Comparison of ENCODE assay signal across 18 mouse cellular contexts in the genomic region with DNA sequence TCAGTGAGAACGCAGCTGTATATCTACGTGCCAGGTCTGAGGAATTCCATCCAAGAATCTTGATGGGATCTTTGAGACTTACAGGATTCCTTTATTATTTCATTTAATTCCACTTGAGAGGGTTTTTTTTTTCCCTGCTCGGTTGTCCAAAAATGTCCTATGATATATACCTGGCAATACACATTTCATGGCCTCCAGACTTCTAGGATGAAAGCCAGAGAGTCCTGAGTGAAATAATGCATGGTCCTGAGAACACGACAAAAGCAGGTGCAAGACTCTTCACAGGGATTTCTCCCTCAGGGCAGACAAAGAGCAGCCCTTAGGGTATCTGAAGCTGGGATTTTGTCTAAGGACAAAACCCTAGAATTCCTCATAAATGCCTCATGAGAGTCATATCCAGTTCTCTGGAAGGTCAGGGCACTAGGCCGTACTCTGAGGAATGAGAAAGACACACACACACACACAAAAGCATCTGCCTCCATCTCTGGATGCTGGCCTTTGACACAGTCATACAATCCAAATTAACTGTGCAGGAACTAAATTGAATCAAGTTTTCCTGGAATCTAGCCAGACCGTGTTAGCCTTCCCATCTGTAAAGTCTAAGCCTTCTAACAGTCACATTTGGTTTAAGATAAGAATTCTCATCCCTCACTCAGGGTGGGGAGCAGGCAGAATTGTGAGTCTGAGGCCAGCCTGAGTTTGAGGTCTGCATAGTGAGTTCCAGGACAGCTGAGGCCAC. TPM values are rescaled to one million over a fixed set of nuclear protein-coding genes. Genes with fewer than 3 reads are reported as not detected.
DNase-seq lines count a peak whose midpoint lies in the region; ATAC-seq and TF ChIP-seq lines count a peak whose summit lies in the region.
"Had no signal": no experiment of that assay in that cellular context is flagged by ENCODE, and none has a peak within 500 bp of the region (broad histone marks: within the 10 kb centered on the region; RNA-seq: fewer than 3 reads in every experiment).

No protein-coding gene starts in this region.

- no peak overlapping the region for H3K4me3 ChIP-seq in heart, embryonic 10.5 days
- no peak overlapping the region for H3K4me3 ChIP-seq in midbrain, embryonic 14.5 days (replicated peaks; ENCODE audit: low read depth, low read length)
- H3K4me3 ChIP-seq in midbrain, postnatal 0 days (ENCODE audit: low read depth, low read length) = no peak overlapping the region
- no peak overlapping the region for H3K4me3 ChIP-seq in heart, embryonic 14.5 days (ENCODE audit: control insufficient read depth in 1 of 2, insufficient read depth in 1 of 2, low read depth in 1 of 2, low read length in 2 of 2)
- H3K4me3 ChIP-seq: liver, embryonic 15.5 days; neural tube, embryonic 13.5 days had no signal

- ATAC-seq in midbrain, embryonic 14.5 days (ENCODE audit: low FRiP score, low TSS enrichment) = no peak
- no peak for ATAC-seq in midbrain, postnatal 0 days (ENCODE audit: low FRiP score)
- ATAC-seq in heart, embryonic 14.5 days (ENCODE audit: insufficient number of reproducible peaks, insufficient read depth, low FRiP score, low read depth) = peak; percentile 26; the same call in 1 of the 2 replicates
- ATAC-seq: forebrain, postnatal 0 days; midbrain, embryonic 16.5 days had no signal

- no peaks in the 10 kb centered on the region for H3K36me3 ChIP-seq in heart, embryonic 10.5 days
- no peaks in the 10 kb centered on the region for H3K36me3 ChIP-seq in midbrain, embryonic 14.5 days (ENCODE audit: control insufficient read depth, insufficient read depth, low read length)
- H3K36me3 ChIP-seq in midbrain, postnatal 0 days (ENCODE audit: insufficient read depth, low read length) = no peaks in the 10 kb centered on the region
- H3K36me3 ChIP-seq in heart, embryonic 14.5 days (ENCODE audit: control insufficient read depth, insufficient read depth, low read length) = no peaks in the 10 kb centered on the region
- H3K36me3 ChIP-seq: liver, embryonic 15.5 days; neural tube, embryonic 13.5 days had no signal

- no peak overlapping the region for H3K9ac ChIP-seq in midbrain, embryonic 14.5 days (replicated peaks; ENCODE audit: low read length)
- H3K9ac ChIP-seq in midbrain, postnatal 0 days (replicated peaks; ENCODE audit: low read length, poor library complexity, severe bottlenecking) = no peak overlapping the region
- H3K9ac ChIP-seq in heart, embryonic 14.5 days (ENCODE audit: low read length) = no peak overlapping the region
- H3K9ac ChIP-seq: forebrain, postnatal 0 days; liver, embryonic 15.5 days; neural tube, embryonic 13.5 days had no signal

- WGBS in heart, embryonic 10.5 days = 69% methylated on average over 6 of the region's 6 CpGs
- WGBS in midbrain, embryonic 14.5 days = 83% methylated on average over 6 of the region's 6 CpGs
- WGBS in midbrain, postnatal 0 days = 79% methylated on average over 6 of the region's 6 CpGs
- 68% methylated on average over 6 of the region's 6 CpGs for WGBS in heart, embryonic 14.5 days

- H3K4me1 ChIP-seq in heart, embryonic 10.5 days = no peaks in the 10 kb centered on the region
- no peaks in the 10 kb centered on the region for H3K4me1 ChIP-seq in midbrain, embryonic 14.5 days (ENCODE audit: control insufficient read depth, insufficient read depth, low read length)
- no peaks in the 10 kb centered on the region for H3K4me1 ChIP-seq in midbrain, postnatal 0 days (ENCODE audit: insufficient read depth, low read length)
- H3K4me1 ChIP-seq in heart, embryonic 14.5 days (ENCODE audit: control insufficient read depth in 2 of 2, insufficient read depth in 2 of 2, low read length in 2 of 2) = no peaks in the 10 kb centered on the region; a peak in 1 of 4 replicates
- H3K4me1 ChIP-seq: liver, embryonic 15.5 days; neural tube, embryonic 13.5 days had no signal

- H3K4me2 ChIP-seq in midbrain, embryonic 14.5 days (ENCODE audit: low read length) = no peak overlapping the region
- no peak overlapping the region for H3K4me2 ChIP-seq in midbrain, postnatal 0 days (ENCODE audit: low read depth, low read length, poor library complexity, severe bottlenecking)
- H3K4me2 ChIP-seq in heart, embryonic 14.5 days (ENCODE audit: low read length) = no peak overlapping the region
- H3K4me2 ChIP-seq: liver, embryonic 15.5 days; neural tube, embryonic 13.5 days had no signal

- 0 out of 2 replicates have a peak, but pooled peaks cover 4% of the 10 kb centered on the region for H3K9me3 ChIP-seq in heart, embryonic 10.5 days
- H3K9me3 ChIP-seq in midbrain, embryonic 14.5 days (ENCODE audit: control insufficient read depth, low read length) = no peaks in the 10 kb centered on the region
- H3K9me3 ChIP-seq in midbrain, postnatal 0 days (ENCODE audit: low read length) = no peaks in the 10 kb centered on the region
- H3K9me3 ChIP-seq in heart, embryonic 14.5 days (ENCODE audit: control insufficient read depth, low read length) = no peaks in the 10 kb centered on the region
- H3K9me3 ChIP-seq: liver, embryonic 15.5 days; neural tube, embryonic 13.5 days had no signal

- H3K27me3 ChIP-seq in heart, embryonic 10.5 days (ENCODE audit: insufficient read depth, poor library complexity, severe bottlenecking) = no peaks in the 10 kb centered on the region
- H3K27me3 ChIP-seq in midbrain, embryonic 14.5 days (ENCODE audit: control insufficient read depth, insufficient read depth, low read length) = no peaks in the 10 kb centered on the region
- no peaks in the 10 kb centered on the region for H3K27me3 ChIP-seq in midbrain, postnatal 0 days (ENCODE audit: insufficient read depth, low read length)
- H3K27me3 ChIP-seq in heart, embryonic 14.5 days (ENCODE audit: control insufficient read depth, insufficient read depth, low read length) = no peaks in the 10 kb centered on the region
- H3K27me3 ChIP-seq: liver, embryonic 15.5 days; neural tube, embryonic 13.5 days had no signal

- no peak for TF ChIP-seq CTCF in midbrain, postnatal 0 days (IDR thresholded peaks at IDR 0.05)

- intact Hi-C loops in heart, postnatal 36 days (cut with DNase I) = no loop called here

- DNase-seq in heart, embryonic 10.5 days (ENCODE audit: low spot score) = peak; percentile 50
- no peak for DNase-seq in heart, postnatal 36 days
- DNase-seq in midbrain, embryonic 14.5 days = peak; percentile 10
- no peak for DNase-seq in midbrain, postnatal 0 days (ENCODE audit: low spot score)
- no peak for DNase-seq in layer of hippocampus, postnatal 14 days (ENCODE audit: low spot score in 2 of 2)
- no peak for DNase-seq in cerebellum, adult 18-20 months
- DNase-seq: cerebellum, adult 9-10 months; forebrain, postnatal 0 days; gastrocnemius, postnatal 36 days; lung, postnatal 4 days; thymus, adult 18-20 months had no signal

- no peak overlapping the region for H3K27ac ChIP-seq in heart, embryonic 10.5 days
- H3K27ac ChIP-seq in midbrain, embryonic 14.5 days (replicated peaks; ENCODE audit: low read depth, low read length) = no peak overlapping the region
- H3K27ac ChIP-seq in midbrain, postnatal 0 days (ENCODE audit: low read depth, low read length) = no peak overlapping the region
- H3K27ac ChIP-seq in heart, embryonic 14.5 days (replicated peaks in 1 of 2; ENCODE audit: control insufficient read depth in 1 of 2, insufficient read depth in 1 of 2, low read depth in 2 of 2, low read length in 2 of 2) = peak overlapping the region in 1 of 2 experiments; percentile 16; a peak in 2 of 4 replicates
- H3K27ac ChIP-seq: liver, embryonic 15.5 days; neural tube, embryonic 13.5 days had no signal

RNA-seq across cellular contexts. Expression of a gene that starts 34.5 kb away (rescaled TPM):
- 77.3 and 91.8 TPM in 2 replicates for polyA plus RNA-seq in heart, embryonic 10.5 days (2016; fragmentation: Nextera tagmentation; extraction: Ambion mirVana)
- total RNA-seq in heart, postnatal 36 days (2021) = 10 to 100 TPM; 19.9 to 20.6 TPM
- 81.9 and 98.8 TPM in 2 replicates for polyA plus RNA-seq in midbrain, embryonic 14.5 days (2014; fragmentation: Nextera tagmentation; extraction: Ambion mirVana)
- 34.7 and 44.6 TPM in 2 replicates for total RNA-seq in midbrain, postnatal 0 days (2014; rRNA removed)
- 57.2 and 60.8 TPM in 2 replicates for polyA plus RNA-seq in midbrain, postnatal 0 days (2015; fragmentation: Nextera tagmentation; extraction: Ambion mirVana)
- polyA plus RNA-seq in heart, embryonic 14.5 days (2014; fragmentation: Nextera tagmentation; extraction: Ambion mirVana) = 67.0 and 67.6 TPM in 2 replicates
- 10 to 100 TPM; 48.8 to 50.7 TPM for total RNA-seq in layer of hippocampus, postnatal 14 days (2021)

RNA-seq across cellular contexts. Expression of a gene that starts 56.1 kb away (rescaled TPM):
- polyA plus RNA-seq in heart, embryonic 10.5 days (2016; fragmentation: Nextera tagmentation; extraction: Ambion mirVana) = 0.63 TPM in 1 of 2 replicates, not detected in the other
- not detected for total RNA-seq in heart, postnatal 36 days (2021)
- 0.73 and 1.1 TPM in 2 replicates for polyA plus RNA-seq in midbrain, embryonic 14.5 days (2014; fragmentation: Nextera tagmentation; extraction: Ambion mirVana)
- total RNA-seq in midbrain, postnatal 0 days (2014; rRNA removed) = not detected in 2 replicates
- 0.87 TPM in 1 of 2 replicates, not detected in the other for polyA plus RNA-seq in midbrain, postnatal 0 days (2015; fragmentation: Nextera tagmentation; extraction: Ambion mirVana)
- polyA plus RNA-seq in heart, embryonic 14.5 days (2014; fragmentation: Nextera tagmentation; extraction: Ambion mirVana) = 1.1 and 1.3 TPM in 2 replicates
- not detected for total RNA-seq in layer of hippocampus, postnatal 14 days (2021)
- total RNA-seq: forebrain, postnatal 0 days; gastrocnemius, postnatal 36 days; layer of hippocampus, adult 8-10 months; left cerebral cortex, postnatal 25 days; MEL had no signal

Comparison
In these comparisons a context has a peak if more than half of its experiments do, and no peak if none do; other contexts are left out.
1. DNase-seq: peak in heart, embryonic 10.5 days (single experiment) and midbrain, embryonic 14.5 days (single experiment); none in heart, postnatal 36 days (0 of 2), midbrain, postnatal 0 days (single experiment), layer of hippocampus, postnatal 14 days (0 of 2) and cerebellum, adult 18-20 months (0 of 2).